Mouse (Mus musculus) kidney, adult 18-20 months (tissue): Measurements from ENCODE around the gene Fat4.
A peak's percentile ranks its signal among the peaks of the same experiment; 100 is the strongest.

Experiments
- DNase-seq: peaks from one replicate; pipeline ENCODE4 v3.0.0; 2021

Gene Fat4

DNA sequence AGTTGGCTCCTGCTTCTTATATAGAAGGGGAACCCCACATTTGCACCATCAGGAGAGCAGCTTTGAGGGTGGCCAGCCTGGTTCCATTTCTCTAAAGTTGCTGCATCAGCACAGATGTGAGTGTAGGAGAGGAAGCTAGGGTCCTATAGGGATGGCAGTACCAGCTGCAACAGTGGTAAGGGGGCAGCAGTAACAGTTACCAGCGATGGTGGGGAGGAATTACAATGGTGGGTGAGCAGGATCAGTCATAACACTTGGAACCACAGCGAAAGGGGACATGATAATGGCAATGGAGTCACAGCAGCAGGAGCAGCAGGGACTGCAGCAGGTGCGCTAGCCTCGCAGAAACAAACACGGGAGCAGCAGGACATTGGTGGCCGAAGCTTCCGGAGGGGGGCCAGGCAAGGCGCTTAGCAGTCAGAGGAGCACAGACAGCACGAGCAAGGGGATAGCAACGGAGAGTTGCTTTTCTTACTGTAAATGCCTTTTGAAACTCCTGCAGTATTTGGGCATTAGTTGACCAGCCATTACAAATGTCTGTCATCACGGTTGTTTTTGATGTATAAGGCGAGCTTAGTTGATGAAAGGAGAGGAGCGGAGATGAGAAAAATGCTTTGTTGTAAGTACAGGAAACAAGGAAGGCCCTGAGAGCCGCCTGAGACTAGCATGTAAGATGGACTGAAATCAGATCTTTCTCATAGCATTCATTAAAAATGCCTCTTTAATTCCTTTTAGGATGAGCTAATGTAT lies 21.1 kb downstream of the Fat4 start:
- no peak for DNase-seq

DNA sequence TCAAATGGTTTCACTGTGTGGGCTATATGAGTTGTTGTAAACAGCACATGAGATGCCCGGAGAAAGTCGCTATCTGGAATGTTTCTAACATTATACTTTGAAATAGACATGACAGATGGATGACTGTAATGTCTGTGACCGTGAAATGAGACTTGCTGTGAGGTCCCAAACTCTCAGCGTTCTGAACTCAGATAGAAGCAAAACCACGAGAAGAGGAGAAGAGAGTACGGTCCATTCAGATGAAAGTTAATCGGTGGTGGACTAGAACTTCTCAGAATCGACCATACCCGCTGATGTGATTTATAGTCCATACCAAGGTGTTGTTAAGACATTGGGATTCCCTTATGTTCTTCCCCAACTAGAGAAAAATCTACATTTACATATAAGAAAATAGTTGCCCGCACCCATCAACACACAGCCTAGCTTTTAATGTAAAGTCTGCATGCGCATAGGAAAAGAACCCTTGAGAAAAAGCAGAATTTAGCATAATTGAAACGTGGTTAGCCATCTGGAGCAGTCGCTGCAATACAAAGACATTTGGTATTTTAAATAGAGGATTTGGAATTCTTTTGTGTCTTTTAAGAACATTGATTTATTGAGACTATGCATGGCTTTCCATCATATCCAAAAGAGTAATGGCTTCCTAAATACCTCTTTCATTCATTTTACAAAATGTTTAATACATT lies 21.8 kb downstream of the Fat4 start:
- no peak for DNase-seq

DNA sequence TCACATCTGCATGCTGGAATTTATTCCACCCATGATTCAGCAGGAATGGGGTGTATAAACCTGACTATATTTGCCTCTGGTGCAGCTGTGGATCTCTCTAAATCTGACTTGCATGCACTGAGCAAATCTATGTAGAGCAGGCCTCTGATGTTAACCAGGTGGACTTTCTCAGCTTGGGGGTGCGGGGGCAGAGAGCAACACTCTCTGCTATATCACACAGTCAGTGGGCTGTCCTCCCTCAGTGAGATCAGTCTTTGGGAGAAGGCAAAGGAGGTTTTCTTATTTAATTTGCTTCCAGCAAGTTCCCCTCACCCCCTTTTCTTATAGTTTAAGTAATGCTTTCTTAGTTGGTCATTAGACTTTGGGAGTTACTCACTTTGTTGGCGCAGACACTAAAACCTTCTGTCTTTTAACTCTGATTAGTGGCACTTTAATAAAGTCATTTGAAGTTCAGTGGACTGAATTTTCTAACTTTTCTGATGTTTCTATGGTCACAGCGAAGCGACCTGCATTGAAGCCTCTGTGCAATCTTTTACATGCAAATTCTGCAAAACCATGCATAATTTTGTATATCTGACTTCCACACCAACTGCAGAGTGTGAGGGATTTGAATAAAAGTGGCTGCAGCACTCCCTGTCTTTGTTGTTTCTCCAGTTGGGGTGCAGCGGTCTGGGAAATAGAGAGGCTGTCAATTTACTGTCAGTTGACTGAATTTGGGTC lies 26.2 kb downstream of the Fat4 start:
- no peak for DNase-seq

DNA sequence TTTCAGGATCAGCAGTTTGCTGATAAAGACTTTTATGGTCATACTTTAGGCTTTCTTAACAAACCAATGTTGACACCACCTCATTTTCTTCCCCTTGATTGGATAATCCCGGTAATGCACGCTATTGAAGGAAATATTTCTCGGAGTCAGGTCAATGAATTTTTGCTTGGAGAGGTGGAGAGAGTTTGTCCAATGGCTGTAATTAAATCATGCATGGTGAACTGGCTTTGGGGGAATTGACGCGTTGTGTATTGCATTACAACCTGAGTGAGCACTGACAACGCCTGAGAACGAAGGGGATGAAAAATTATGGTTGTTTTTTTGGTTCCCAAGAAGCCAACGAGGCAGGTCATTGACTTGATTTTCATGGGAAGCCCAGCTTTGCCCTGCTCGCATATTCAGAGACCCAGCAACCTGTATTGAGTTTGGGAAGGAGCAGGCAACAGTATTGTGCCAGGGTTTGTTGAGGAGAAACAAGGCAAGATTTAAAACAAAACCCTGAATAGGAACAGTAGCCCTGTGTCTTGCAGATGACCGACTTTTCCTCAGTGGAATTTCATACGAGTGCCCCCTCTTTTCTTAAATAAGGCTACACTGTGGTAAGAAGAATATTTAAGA lies 26.9 kb downstream of the Fat4 start:
- no peak for DNase-seq

DNA sequence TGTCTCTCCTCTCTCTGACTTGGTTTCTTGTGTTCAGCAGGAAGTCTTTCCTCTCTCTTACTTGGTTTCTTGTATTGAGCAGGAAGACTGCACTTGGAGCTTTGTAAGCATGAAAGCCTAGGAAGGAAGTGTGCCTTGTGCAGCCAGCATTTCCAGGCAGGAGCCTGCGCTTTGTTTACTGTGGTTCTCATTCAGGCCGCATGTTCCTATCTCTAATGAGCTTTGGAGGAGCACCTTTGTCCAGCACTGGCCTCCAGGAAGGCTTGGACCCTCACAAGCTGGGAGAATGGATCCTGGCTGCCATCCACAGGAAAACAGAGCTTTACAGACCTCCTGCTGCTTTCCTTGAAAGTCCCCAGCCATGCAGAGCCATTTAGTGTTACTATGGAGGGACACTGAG lies 32.2 kb downstream of the Fat4 start:
- DNase-seq: no peak

DNA sequence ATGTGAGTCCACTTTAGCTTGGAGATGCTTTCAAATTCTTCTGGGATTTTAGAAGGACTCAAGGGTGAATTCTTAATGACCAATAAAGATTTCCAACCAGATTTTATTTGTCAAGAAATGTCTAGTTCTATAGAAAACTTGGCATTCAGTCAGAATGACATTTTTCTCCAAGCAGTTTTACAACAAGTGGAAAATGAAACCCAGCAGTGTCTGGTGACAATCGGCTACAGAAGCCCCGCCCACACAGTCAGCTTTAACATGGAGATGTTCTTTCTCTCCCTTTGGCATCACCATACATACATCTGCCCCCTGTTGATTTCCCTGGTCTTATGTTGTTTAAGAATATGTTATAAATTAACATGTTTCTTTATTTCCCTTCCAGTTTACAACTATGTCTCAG lies 34.3 kb downstream of the Fat4 start:
- DNase-seq: no peak

DNA sequence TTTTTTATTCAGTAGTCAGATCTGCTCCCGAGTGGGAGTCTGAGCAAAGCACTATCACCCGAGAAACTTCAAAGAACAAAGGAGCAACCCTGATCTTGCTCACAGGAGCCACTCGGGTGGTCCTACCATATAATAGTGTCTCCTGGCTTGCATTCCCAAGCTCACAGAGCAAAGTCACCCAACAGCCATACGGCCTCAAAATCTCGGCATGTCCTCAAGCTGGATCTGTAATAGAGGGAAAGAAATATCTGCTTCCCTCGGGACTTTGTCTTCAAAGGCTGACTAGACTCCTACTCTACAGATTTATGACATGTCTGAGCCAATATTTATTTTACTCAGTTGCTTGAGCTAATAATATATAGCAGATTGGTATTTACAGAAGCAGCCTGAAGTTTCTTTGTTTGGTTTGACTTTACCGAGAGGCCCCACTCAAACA lies 36.5 kb downstream of the Fat4 start:
- no peak for DNase-seq

DNA sequence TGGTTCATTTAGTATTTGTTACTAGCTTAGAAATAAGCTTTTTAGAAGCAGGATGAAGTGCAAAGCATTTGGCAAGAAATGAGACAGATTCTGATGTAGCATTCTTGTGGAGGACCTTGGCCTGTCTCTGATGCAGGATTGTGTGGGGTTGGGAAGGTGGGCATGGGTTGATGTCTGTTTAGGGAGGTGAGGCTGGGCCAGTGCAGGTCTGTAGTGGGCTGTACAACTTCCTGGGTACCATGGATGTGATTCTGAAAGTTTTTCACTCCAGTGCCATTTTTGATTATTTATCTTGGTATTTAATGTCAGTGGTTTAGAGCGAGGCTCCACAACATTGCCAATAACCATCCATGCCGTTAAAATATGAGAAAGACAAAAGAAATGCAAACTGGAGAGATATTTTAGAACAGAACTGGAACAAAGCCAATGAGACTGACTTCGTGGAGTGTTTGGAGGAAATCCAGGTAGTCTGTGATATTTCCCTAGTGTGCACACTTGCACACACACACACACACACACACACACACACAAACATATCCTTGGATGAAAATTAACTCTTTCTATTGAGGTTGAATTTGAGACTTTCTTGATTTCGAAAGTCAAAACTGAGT lies 41.4 kb downstream of the Fat4 start:
- no peak for DNase-seq

DNA sequence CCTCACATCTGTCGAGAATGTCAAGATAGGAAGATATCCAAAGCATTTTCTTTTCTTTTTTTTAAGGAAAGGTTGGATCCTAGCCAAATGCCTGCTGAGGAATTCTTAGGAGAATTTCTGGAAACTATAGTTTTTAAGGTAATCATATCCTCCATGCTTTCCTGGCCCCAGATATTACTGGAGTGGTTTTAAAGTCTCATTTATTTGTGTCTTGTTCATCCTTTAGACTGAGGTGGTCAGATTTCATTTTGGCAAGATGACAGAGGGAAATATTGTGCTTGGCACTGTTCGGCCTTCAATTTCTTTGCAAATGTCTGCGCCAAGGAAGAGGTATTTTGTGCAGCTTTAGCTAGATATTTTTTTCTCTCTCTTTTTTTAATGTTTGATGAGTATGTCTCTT lies 42.0 kb downstream of the Fat4 start:
- DNase-seq: no peak

DNA sequence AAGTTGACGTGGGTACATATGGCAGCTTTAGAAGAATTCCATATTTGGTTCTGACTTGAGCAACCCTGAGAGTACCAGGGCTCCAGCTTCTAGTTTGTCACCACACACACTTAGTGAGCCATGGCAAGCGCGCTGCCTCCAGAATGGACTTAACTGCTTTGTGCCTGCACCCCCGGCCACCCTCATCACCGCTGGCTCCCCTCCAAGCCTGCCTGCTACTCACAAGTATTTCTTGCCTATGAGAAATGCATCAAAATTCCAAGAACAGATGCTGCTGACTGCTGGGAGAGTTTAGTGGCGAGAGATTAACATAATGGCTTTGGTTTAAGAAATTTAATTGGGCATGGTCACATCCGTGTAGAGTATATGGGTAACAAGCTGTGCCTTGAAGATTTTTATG lies 48.0 kb downstream of the Fat4 start:
- DNase-seq: no peak

DNA sequence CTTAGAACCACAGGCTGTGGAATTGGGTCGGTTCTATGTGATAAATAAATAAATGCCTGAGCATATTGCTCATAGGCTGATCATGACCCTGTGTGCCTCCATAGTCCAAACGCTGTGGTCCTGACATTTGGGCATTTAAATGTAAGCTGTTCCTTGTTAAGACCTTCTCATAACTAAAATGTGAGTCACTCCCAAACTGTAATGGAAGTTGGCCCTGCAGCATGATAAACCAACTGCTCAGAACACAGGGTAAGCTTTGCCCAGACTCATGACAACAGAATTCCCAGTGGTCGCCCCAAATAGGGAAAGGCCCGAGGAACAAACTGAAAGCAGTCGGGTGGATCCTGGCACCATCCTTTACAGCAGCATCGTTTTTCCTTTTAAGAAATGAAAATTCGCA lies 49.7 kb downstream of the Fat4 start:
- DNase-seq: no peak

DNA sequence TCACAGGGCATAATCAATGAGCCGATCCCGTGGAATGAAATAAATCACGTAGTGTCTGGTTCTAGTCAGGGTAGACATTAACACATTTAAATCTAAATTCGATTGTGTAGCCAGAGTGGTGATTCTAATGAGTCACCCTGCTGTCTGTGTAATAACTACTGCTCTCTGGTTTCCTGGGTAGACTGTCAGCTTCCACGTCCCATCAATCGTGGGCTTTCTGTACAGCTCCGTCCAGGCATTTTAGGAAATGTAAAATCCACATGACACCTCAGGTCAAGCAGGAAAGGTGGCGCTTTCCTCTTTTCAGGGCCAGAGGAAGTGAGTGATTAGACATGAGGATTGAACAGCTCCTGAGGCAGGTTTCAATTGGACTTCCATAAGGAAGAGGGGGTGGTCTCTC lies 50.4 kb downstream of the Fat4 start:
- DNase-seq: peak; percentile 14

DNA sequence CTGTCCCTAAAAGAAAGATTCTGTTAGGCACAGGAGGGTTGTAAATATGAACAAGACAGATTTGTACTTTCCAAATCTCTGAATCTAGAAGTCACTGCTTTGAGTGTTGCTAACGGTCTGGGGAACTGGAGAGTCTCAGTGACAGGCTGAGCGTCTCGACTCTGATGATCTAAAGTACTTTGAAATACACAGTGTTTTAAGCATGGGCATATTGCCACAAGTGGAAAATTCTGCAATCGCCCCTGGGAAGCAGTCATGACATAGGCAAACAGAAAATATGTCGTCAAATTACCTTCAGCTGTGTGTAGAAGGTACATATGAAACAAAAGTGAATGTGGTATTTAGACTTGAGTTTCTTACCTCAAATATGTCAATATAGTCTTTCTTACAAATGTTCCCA lies 51.4 kb downstream of the Fat4 start:
- DNase-seq: no peak

DNA sequence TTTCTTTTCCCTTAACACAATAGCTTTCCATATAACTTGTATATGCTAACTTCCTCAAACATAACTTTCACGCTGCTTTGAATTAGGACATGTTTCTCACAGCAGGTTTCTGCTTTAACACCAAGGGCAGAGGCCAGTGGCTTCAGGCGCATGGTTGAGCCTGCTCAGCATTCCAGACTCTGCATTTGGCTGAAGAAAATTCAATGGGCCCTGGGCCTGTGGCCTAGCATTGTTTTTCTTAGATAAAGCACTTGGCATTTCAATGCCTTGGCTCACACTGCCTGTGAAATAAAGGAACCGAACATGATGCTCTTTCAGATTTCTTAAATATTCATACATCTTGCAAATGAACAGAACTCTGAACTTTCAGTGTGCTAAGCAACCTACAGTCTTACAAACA lies 52.8 kb downstream of the Fat4 start:
- no peak for DNase-seq

DNA sequence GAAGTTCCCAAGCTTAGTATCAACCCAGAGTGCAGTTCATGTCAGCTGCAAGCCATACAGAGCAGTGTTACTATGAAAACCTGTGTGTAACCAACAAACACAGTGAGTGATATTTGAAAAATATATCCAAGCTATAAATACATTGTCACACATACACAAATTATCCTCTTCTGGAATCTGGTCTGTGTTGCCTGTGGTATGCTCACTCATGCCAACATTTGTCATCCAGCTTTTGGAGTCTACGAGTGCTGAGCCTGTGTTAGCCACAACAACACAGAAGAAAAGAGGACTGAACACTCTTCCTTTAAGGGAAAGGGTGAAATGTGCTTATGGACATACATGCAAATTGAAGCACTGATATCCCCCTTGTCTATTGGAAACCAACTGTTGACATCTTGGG lies 53.6 kb downstream of the Fat4 start:
- no peak for DNase-seq

DNA sequence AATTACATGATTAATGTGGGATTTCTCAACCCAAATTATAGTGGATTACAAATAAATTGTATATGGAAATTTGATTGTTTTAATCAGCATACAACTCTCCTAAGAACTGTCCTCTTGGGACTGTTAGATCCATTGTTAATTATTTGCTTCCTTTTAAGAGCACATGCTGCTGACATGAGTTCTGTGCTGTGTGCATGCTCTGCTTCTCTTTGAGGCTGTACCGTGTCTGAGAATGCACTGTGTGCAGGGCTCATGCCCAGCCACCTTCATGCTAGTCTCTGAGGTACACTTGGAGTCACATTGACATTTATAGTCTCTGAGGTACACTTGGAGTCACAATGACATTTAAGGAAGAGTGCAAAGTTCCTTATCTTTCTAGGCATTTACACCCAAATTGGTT lies 58.4 kb downstream of the Fat4 start:
- no peak for DNase-seq

DNA sequence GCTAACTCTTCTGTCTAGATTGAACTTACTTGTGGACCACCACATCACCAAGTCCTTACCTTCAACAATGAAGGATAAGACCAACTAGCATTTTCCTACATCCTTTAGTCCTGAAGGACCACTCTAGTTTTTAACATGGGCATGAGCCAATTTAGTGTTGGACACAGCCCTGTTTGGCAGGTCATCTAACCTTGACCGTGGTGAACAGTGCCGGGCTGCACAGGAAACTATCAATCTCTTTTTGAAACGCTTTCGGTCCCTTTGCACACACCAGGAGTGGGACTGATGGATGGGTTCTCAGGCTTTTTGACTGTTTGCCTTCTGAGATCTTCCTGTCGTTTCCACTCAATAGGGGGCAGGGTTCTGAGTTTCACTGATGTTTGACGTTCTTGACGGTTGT lies 61.0 kb downstream of the Fat4 start:
- no peak for DNase-seq

DNA sequence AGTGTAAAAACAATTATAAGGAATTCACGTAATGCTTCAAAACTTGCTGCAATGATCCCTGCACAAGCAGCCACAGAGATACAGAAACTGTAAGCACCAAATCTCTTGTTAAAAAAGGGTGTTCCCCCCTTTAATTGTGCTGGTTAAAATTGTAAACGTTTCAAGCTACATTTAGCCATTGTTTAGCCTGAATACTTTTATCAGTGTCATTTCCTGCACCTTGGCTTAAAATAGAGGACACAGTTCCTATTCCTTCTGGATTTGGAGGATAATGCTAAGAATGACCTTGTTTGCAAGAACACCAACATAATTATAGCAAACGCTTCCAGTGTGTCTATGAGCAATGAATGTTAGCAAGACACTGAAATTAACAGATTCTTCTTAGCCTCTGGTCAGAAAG lies 65.9 kb downstream of the Fat4 start:
- no peak for DNase-seq

DNA sequence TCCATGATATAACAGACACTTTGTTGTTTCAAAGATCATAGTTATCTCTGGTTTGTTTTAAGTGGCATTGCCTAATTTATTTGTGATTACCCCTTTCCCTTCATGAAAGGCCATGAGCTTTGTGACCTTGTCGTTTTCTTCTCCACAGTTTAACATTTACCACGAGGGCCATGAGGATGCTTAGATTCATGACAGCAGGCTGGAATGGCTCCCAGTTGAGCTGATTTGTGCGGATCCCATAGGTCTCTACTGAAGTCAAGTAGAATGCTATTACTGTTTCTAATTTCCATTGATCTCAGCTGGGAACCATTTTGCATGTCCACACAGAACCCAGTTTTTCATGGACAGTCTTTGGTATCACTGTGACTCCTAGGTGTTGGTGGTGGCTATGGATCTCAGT lies 67.5 kb downstream of the Fat4 start:
- DNase-seq: no peak

DNA sequence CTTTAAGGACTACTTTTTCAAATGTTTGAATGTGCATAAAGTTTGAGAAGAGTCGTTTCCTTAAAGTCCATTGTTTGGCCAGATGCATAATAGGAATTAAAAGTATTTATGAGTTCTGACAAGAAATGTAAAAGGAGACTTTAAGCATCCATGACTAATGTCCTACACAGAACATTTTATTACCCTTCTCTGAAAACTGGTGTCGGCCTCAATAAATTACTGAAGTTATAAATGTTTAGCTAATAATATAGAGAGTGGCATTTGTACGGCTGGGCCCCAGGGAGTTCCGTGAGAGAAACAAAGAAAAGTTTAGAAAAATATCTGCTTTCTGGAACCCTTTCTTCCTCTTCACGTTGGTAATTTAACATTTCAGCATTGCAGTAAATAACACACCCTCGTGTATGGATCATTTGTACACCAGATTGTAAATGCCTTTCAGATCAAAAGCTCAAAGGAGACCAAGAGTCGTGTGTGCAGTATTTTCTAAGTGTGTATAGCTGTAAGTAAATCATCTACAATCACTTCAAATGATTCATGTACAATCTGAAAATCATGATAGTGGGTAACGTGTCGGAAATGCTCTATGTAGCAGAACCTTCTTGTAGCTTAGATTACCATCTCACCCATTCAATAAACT lies 69.4 kb downstream of the Fat4 start:
- DNase-seq: no peak

DNA sequence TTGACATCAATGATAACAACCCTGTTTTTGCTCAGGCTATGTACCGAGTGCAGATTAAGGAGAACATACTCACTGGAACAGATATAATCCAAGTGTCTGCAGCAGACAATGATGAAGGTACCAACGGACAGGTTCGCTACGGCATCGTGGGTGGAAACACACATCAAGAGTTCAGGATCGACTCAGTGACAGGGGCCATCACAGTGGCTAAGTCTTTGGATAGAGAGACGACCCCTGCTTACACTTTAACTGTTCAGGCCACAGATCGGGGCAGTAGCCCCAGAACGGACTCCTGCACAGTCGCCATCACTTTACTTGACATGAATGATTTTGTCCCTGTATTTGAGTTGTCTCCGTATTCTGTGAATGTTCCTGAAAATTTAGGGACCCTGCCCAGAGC lies 70.4 kb downstream of the Fat4 start:
- no peak for DNase-seq

DNA sequence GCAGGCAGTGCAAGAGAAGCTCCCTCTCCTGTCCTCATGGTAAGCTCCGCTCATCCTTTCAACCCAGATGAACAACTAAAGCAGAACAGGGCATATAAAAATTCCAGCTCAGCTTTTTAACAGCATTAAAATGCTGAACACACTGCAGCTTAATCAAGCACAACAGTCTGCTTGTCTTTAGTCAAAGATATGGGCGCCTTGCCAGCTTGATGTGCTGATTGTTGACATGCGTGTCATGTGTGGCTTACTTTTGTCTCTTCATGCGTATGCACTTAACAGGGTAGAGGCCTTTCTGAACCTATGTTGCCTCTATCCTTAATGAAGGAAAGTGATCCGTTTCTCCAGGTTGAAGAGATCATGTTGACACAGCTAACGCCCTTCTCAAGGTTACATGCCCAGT lies 75.6 kb downstream of the Fat4 start:
- no peak for DNase-seq

DNA sequence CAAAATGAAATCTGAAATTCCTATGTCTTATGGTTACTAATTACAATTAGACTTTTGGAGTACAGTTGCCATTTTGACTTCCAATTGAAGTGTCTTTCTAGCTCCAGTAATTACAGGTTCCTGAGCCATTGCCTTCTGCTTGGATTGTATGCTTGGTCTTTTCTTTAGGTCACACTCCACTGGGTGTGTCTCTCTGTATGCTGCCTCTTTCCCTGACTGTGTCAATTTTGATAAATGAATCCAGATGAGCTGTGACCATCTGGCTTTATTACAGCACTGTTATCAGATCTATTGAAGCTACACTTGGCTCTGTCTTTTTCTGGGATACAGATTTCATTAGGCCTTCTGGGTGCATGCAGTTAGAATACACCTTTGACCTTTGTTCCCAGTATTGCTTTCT lies 80.7 kb downstream of the Fat4 start:
- no peak for DNase-seq
